Mouse (Mus musculus): ENCODE measurements around the gene Tmem198b. TPM values are rescaled to one million over a fixed set of nuclear protein-coding genes. Genes with fewer than 3 reads are reported as not detected.

Tmem198b gene
- total RNA-seq, 2 experiments from 2014 or later = 8.4 to 10.6 TPM

DNA sequence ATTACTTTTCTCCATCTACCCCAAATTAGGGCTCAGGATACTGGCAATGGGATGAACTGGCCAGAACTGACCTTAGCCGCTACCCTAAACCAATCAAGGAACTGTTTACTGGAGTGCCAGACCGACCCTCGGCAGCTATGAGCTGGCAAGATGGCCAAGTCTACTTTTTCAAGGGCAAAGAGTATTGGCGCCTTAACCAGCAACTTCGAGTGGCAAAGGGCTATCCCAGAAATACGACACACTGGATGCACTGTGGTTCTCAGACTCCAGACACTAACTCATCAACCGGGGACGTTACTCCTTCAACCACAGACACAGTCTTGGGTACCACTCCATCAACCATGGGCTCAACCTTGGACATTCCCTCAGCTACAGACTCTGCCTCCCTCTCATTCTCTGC is 5.5 kb downstream of the Tmem198b start:
- DNase-seq = no peak

GRCm38 (mm10) chr10:128795581-128795980 is 8.6 kb downstream of the Tmem198b start:
- DNase-seq = no peak

DNA sequence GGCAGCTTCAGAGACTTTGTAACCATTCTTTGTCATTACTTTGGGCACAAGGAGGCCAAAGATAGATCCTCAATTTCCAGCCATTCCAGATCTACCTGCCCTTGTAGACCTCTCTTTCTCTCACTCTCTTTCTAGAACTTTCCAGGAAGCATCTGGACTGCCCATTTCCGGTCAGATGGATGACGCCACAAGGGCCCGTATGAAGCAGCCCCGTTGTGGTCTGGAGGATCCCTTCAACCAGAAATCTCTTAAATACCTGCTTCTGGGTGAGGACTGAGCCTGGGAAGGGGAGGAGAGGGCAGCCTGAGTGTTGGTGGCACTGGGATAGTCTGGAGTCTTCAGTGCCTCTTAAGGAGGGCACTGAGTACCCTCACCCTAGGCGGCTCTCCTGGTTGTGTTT is 9.8 kb downstream of the Tmem198b start:
- no peak for DNase-seq

DNA sequence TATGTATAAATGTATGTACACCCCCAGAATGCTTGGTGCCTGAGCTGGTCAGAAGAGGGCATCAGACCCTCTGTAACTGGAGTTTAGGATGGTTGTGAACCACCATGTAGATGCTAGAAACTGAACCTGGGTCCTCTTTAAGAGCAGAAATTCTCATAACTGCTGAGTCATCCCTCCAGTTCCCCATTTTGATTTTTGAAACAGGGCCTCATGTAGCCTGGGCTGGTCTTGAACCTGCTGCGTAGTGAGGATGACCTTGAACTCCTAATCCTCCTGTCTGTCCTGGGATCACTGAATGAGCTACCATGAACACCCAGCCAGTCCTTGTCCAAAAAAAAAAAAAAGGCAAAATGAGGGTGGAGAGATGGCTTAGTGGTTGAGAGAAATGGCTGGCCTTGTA is 10.9 kb downstream of the Tmem198b start:
- DNase-seq = no peak

DNA sequence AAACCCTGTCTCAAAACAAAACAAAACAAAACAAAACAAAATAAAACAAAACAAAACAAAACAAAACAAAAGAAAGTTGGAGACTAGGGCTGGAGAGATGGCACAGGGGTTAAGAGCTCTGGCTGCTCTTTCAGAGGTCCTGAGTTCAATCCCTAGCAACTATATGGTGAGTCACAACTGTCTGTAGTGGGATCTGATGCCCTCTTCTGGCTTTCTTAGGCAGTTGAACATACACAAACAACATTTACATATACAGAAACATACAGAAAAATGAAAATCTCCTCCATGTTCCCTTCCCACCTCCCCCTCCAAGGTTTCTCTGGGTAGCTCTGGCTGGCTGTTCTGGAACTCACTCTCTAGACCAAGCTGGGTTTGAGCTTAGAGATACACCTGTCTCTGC is 12.1 kb downstream of the Tmem198b start:
- no peak for DNase-seq

DNA sequence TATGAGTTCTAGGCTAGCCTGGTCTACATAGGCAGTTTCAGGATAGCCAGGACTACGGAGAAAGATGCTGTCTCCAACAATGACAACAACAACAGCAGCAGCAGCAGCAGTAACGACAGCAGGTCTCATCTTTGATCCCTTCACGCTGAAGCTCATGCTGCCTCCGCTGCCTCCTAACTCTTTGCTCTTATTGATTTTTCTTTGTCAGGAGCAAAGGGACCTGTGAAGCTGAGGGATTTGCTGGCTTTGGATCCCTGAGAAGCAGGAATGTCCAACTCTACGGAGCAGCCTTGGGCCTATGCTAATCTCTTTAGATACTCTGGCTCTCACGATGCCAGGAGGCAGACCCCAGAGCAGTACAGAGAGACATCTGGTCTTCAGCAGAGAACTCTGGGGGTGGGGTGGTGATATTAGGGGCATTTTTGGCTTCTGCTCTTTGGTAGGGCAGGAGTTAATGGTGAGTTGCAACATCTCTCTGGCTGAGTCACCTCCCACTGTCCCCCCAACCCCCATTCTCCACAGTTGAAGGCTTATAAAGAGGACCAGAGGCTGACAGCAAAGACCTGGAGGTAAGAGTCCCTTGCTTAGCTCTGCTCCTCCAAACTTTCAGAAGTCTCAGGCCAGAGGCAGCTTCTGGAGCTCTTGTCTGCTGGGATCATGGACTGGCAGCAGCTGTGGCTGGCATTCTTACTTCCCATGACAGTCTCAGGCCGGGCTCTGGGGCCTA is 13.6 kb downstream of the Tmem198b start, which contains the start of gene Mmp19:
TSS of gene Mmp19 (plus strand) at position 513 of the 727 bp plus-strand sequence.
- DNase-seq = no peak

DNA sequence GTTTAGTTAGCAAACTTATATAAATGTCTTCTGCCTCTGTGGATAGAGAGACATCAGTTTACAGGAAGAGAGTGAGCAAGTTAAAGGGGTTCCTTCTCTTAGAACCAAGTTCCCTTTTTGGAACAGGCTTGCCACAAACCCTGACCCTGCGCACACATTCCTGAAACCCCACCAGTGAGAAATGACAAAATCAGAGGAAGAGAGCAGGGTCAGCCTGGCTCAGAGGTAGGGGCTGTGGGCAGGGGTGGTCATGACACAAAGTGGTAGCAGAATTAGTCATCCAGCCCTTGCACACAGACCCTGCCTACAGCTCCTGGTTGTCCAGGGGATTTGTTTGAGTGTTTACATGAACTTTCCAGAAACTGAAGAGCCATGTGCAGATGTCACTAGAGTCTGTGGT is 24.0 kb downstream of the Tmem198b start:
- DNase-seq = no peak

DNA sequence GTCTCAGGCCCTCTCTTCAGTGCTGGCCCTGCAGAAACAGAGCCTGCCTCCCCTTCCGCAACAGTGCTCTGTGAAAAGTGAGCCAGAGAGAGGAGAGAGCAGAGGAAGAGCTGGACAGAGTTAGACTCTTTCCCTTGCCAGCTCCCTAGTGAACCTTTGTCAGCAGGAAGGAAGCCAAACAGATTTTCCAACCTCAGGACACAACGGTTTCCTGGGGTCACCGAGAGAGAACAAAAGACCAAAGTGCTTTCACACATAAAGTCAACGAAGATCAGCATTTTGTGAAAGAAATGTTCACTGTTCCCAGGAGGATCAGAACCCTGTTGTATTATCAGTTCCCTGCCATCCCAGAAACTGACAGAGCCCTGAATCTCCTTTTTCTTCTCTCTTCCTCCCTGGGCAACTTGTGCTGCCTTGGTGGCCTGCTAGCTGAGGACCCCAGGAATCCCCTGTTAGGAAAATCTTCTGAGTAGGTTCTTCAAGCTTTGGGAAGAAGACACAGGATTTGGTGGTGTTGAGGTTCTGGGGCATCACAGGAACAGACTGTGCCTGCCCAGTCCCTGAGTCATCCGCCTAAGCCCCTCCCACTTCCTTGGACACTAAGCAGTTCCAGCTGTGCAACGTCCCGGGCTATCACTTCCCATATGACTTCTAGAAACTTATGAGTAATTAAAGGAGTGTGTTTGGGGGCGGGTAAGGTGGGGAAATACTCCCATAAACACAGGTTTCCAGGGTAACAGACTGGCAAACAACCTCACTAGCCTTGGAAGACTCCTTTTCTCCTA is 25.0 kb downstream of the Tmem198b start:
- DNase-seq = no peak

DNA sequence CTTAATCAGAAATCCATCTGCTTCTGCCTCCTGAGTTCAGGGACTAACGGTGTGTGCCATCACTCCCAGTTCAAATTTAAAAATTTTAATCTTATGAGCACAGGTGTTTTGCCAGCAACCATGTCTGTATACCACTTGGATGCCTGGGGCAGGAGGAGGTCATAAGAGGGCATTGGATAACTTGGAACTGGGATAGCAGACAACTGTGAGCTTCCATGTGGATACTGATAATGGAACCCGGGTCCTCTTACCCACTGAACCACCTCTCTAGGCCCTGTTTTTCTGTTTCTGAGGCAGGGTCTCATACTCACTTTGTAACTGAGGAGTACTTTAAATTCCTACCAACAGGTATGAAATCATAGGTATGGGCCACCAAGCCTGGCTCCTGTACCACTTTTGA is 25.7 kb downstream of the Tmem198b start:
- DNase-seq = no peak

DNA sequence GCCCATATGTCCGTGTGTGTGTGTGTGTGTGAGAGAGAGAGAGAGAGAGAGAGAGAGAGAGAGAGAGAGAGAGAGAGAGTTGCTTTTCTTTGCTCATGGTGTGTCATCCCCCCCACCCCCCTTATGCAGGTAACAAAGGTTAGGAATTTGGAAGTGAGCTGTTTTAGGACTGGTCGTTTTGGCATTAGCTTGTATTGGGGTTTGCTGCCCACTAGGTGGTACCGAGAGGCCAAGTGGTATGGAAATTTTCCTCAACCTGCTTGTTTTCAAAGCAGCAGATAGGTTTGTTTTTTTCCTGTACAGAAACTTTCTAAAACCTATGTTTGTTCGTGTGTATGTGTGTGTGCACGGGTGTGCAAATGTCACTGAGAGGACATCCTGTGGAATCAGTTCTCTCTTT is 30.5 kb downstream of the Tmem198b start:
- no peak for DNase-seq

DNA sequence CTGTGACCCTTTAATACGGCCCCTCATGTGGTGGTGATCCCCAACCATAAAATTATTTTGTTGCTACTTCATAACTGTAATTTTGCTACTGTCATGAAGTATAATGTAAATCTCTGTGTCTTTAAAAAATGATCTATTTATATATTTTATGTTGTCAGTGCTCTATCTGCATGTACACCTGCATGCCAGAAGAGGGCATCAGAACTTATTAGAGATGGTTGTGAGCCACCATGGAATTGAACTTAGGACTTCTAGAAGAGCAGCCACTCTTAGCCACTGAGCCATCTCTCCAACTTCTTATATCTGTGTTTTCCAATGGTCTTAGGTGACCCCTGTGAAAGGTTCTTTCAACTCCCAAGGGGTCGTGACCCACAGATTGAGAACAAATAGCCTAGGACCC is 31.3 kb downstream of the Tmem198b start:
- DNase-seq = no peak

Other genes with a start within 250 kb of the Tmem198b start
- gene Pa2g4, start 238.4 kb downstream of the Tmem198b start, total RNA-seq (2021) = 10 to 100 TPM; 61.9 to 66.9 TPM
- 1 to 10 TPM; 7.8 to 8.0 TPM for gene Erbb3, start 214.7 kb downstream of the Tmem198b start, total RNA-seq (2021)
- gene Rps26, start 177.6 kb downstream of the Tmem198b start, total RNA-seq (2021) = 100 to 1,000 TPM; 288 to 319 TPM
- 10 to 100 TPM; 14.8 to 15.5 TPM for gene Ikzf4, start 158.4 kb downstream of the Tmem198b start, total RNA-seq (2021)
- 10 to 100 TPM; 11.4 to 14.2 TPM for gene Suox, start 130.3 kb downstream of the Tmem198b start, total RNA-seq (2021)
- gene Rab5b, start 108.1 kb downstream of the Tmem198b start, total RNA-seq (2021) = 100 to 1,000 TPM; 131 to 134 TPM
- gene Pmel, start 100.2 kb downstream of the Tmem198b start, total RNA-seq (2021) = under 1 TPM; 0.25 to 0.35 TPM
- gene Cdk2, start 99.3 kb downstream of the Tmem198b start, total RNA-seq (2021) = 1 to 10 TPM; 2.0 to 2.4 TPM
- 10 to 100 TPM in 1 of 2 experiments, 1 to 10 TPM in 1; 9.3 to 11.1 TPM for gene Dgka, start 59.5 kb downstream of the Tmem198b start, total RNA-seq (2021)
- 10 to 100 TPM; 26.0 to 28.2 TPM for gene Pym1, start 56.5 kb downstream of the Tmem198b start, total RNA-seq (2021)
- gene Mmp19, start 13.5 kb downstream of the Tmem198b start, total RNA-seq (2021) = under 1 TPM; 0.20 to 0.46 TPM
- gene Dnajc14, start 308 bp downstream of the Tmem198b start, total RNA-seq (2021) = 10 to 100 TPM; 65.3 to 69.1 TPM
- 10 to 100 TPM; 38.9 to 39.5 TPM for gene Sarnp, start 13.0 kb upstream of the Tmem198b start, total RNA-seq (2021)
- gene Ormdl2, start 17.3 kb upstream of the Tmem198b start, total RNA-seq (2021) = 1 to 10 TPM; 8.9 to 9.8 TPM
- gene Gdf11, start 87.3 kb upstream of the Tmem198b start, total RNA-seq (2021) = 10 to 100 TPM; 20.4 to 22.7 TPM
- 10 to 100 TPM; 77.8 to 79.7 TPM for gene Cd63, start 96.6 kb upstream of the Tmem198b start, total RNA-seq (2021)
- gene Rdh5, start 118.5 kb upstream of the Tmem198b start, total RNA-seq (2021) = 1 to 10 TPM; 6.4 to 8.9 TPM
- 10 to 100 TPM; 92.9 to 94.1 TPM for gene Bloc1s1, start 119.7 kb upstream of the Tmem198b start, total RNA-seq (2021)
- gene Itga7, start 129.4 kb upstream of the Tmem198b start, total RNA-seq (2021) = 10 to 100 TPM; 30.1 to 35.4 TPM
- not detected for gene Mettl7b, start 156.6 kb upstream of the Tmem198b start, total RNA-seq (2021)
- gene Olfr9, start 185.1 kb upstream of the Tmem198b start, total RNA-seq (2021) = not detected
- gene Olfr763, start 206.4 kb upstream of the Tmem198b start, total RNA-seq (2021) = not detected
- not detected for gene Olfr764-ps1, start 235.5 kb upstream of the Tmem198b start, total RNA-seq (2021)
- not detected for gene Olfr765, start 245.6 kb upstream of the Tmem198b start, total RNA-seq (2021)

All from layer of hippocampus, postnatal 36 days (tissue).